Mouse (Mus musculus): ENCODE measurements around the gene Bco2.

GRCm38 (mm10) chr9:50592955-50593354 is 38.0 kb upstream of the Bco2 start:
- TF ChIP-seq POLR2A (IDR thresholded peaks at IDR 0.05; ENCODE audit: borderline replicate concordance, low read depth, low read length): no peak
- TF ChIP-seq CTCF (IDR thresholded peaks at IDR 0.05; ENCODE audit: low read depth, low read length): no peak
